Mouse (Mus musculus): Measurements from ENCODE around the gene Smim27. TPM values are rescaled to one million over a fixed set of nuclear protein-coding genes. Genes with fewer than 3 reads are reported as not detected.

Gene Smim27
- total RNA-seq (2021), result 10 to 100 TPM; 41.9 to 57.3 TPM
- long read RNA-seq, experiment 1, transcript Smim27-201 (2 exons, 1,044 nt), result major isoform, 62 of 67 reads
- long read RNA-seq, experiment 1, partial matches to known transcripts, result 5 of 67 reads
- long read RNA-seq, experiment 1, other reads (novel, unspliced or antisense), result 0 of 67 reads
- long read RNA-seq, experiment 2, transcript Smim27-201 (2 exons, 1,044 nt), result major isoform, 25 of 26 reads
- long read RNA-seq, experiment 2, partial matches to known transcripts, result 0 of 26 reads
- long read RNA-seq, experiment 2, other reads (novel, unspliced or antisense), result 1 of 26 reads

GRCm38 (mm10) chr4:40269430-40270032 lies at the start of gene Smim27, which contains the start of gene Topors:
Gene Smim27 (plus strand): TSS chr4:40269579.
Gene Topors (minus strand): TSS chr4:40269850.
- peak; percentile 97 to 98 for DNase-seq

GRCm38 (mm10) chr4:40220437-40220836 lies 48.9 kb upstream of the Smim27 start:
- DNase-seq, result no peak

GRCm38 (mm10) chr4:40221004-40221760 lies 48.2 kb upstream of the Smim27 start:
- DNase-seq, result no peak

GRCm38 (mm10) chr4:40221876-40222585 lies 47.3 kb upstream of the Smim27 start:
- DNase-seq, result no peak

- no peak for DNase-seq
These were observed 43.3 kb upstream of the Smim27 start for GRCm38 (mm10) chr4:40226095-40226494.

- no peak for DNase-seq
These were observed 42.2 kb upstream of the Smim27 start for GRCm38 (mm10) chr4:40227131-40227530.

GRCm38 (mm10) chr4:40227886-40228285 lies 41.5 kb upstream of the Smim27 start:
- no peak for DNase-seq

- DNase-seq, result no peak
These were observed 39.7 kb upstream of the Smim27 start for GRCm38 (mm10) chr4:40229723-40230122.

GRCm38 (mm10) chr4:40233062-40233664 lies 36.2 kb upstream of the Smim27 start:
- DNase-seq, result no peak

GRCm38 (mm10) chr4:40234256-40234655 lies 35.1 kb upstream of the Smim27 start:
- DNase-seq, result no peak

GRCm38 (mm10) chr4:40236829-40237228 lies 32.5 kb upstream of the Smim27 start:
- DNase-seq, result no peak

- DNase-seq, result peak; percentile 85 to 86
These were observed 30.6 kb upstream of the Smim27 start for GRCm38 (mm10) chr4:40238483-40239408.

- peak; percentile 35 to 58 for DNase-seq
These were observed 29.7 kb upstream of the Smim27 start, which contains the start of gene Ddx58 for GRCm38 (mm10) chr4:40239409-40240271. Gene Ddx58 (minus strand): TSS chr4:40239828.

GRCm38 (mm10) chr4:40240272-40240744 lies 29.1 kb upstream of the Smim27 start:
- peak in 1 of 2 experiments; percentile 10 for DNase-seq

GRCm38 (mm10) chr4:40241928-40242327 lies 27.5 kb upstream of the Smim27 start:
- no peak for DNase-seq

GRCm38 (mm10) chr4:40243006-40243405 lies 26.4 kb upstream of the Smim27 start:
- no peak for DNase-seq

- no peak for DNase-seq
These were observed 25.3 kb upstream of the Smim27 start for GRCm38 (mm10) chr4:40244035-40244434.

GRCm38 (mm10) chr4:40250984-40251383 lies 18.4 kb upstream of the Smim27 start:
- no peak for DNase-seq

- no peak for DNase-seq
These were observed 15.6 kb upstream of the Smim27 start for GRCm38 (mm10) chr4:40253766-40254165.

All from adrenal gland, postnatal 36 days (tissue).